Mouse (Mus musculus) Patski (cell line): ENCODE data around the gene Stxbp6. TPM values are rescaled to one million over a fixed set of nuclear protein-coding genes. Genes with fewer than 3 reads are reported as not detected.

Experiments
- ATAC-seq: fragments of 100-300 bp; one replicate; pipeline ENCODE4 v1.8.0; 2021
- CTCF ChIA-PET: fragments of 350-600 bp; sonication (Branson Sonifier 250); formaldehyde crosslinking; loops from one replicate; lab custom pipeline; 2022; ENCODE audit warnings: inconsistent platforms; lab: Charles Lee
- POLR2A ChIA-PET: fragments of 350-600 bp; sonication (Branson Sonifier 250); formaldehyde crosslinking; loops from one replicate; lab custom pipeline; 2022; ENCODE audit warnings: antibody characterized with exemption, inconsistent platforms; lab: Charles Lee
- DNase-seq: peaks from one replicate; pipeline ENCODE4 v3.0.0-alpha.2; 2011; ENCODE audit warnings: low read depth, low spot score
- H3K27me3 ChIP-seq: fragments of 371-371 bp; one replicate; pipeline ENCODE4 v1.5.1; 2021
- CTCF ChIP-seq: fragments of 100-300 bp; IDR thresholded peaks from one replicate; pipeline ENCODE4 v1.5.1; 2021
- in situ Hi-C: fragments of 300-500 bp; cut with MboI; formaldehyde crosslinking; loops from 3 replicates; pipeline ENCODE4 v1.11.1; 2018; ENCODE audit warnings: low pct_unique_long_range_greater_than_20kb, mixed read lengths
- polyA plus RNA-seq: library from polyadenylated mRNA; unstranded; gene quantifications from one replicate; pipeline ENCODE4 v1.2.3, GENCODE M21; 2021

The Stxbp6 gene
- polyA plus RNA-seq, 1 experiment from 2014 or later, result 29.8 TPM

- ChIA-PET CTCF (no interaction called here), POLR2A (no interaction called here)
- ATAC-seq, result no peak
- DNase-seq, result no peak
- H3K27me3 ChIP-seq, result no peaks in the 10 kb centered on the region
- TF ChIP-seq CTCF, result no peak
- in situ Hi-C loops, result no loop called here
Observed at GRCm38 (mm10) chr12:44840585-44840984, 233.9 kb downstream of the Stxbp6 start.

GRCm38 (mm10) chr12:44839594-44840373 is 234.7 kb downstream of the Stxbp6 start:
- in situ Hi-C loops, result no loop called here
- ChIA-PET POLR2A (no interaction called here), CTCF (no interaction called here)
- no peaks in the 10 kb centered on the region for H3K27me3 ChIP-seq
- TF ChIP-seq CTCF, result no peak
- ATAC-seq (no peak), DNase-seq (no peak)

- ChIA-PET CTCF (no interaction called here), POLR2A (no interaction called here)
- no peak for ATAC-seq
- in situ Hi-C loops, result no loop called here
- TF ChIP-seq CTCF, result no peak
- no peaks in the 10 kb centered on the region for H3K27me3 ChIP-seq
- no peak for DNase-seq
Observed at GRCm38 (mm10) chr12:44835879-44836467, 238.5 kb downstream of the Stxbp6 start.

- CTCF ChIA-PET, result interaction anchor here (0.8 kb wide), 1 partner anchor 17 kb away, joined by 3 read pairs; no protein-coding TSS in a partner anchor
- TF ChIP-seq CTCF, result no peak
- H3K27me3 ChIP-seq, result peaks cover 23% of the 10 kb centered on the region
- POLR2A ChIA-PET, result no interaction called here
- in situ Hi-C loops, result no loop called here
- ATAC-seq (no peak), DNase-seq (no peak)
Observed at GRCm38 (mm10) chr12:44811895-44812294, 262.6 kb downstream of the Stxbp6 start.

- ATAC-seq (no peak), DNase-seq (no peak)
- ChIA-PET CTCF (no interaction called here), POLR2A (no interaction called here)
- peaks cover 25% of the 10 kb centered on the region for H3K27me3 ChIP-seq
- in situ Hi-C loops, result no loop called here
- TF ChIP-seq CTCF, result no peak
Observed at GRCm38 (mm10) chr12:44804213-44804612, 270.3 kb downstream of the Stxbp6 start.
